Mouse (Mus musculus): ENCODE measurements around the gene Aldh1l1.
A peak's percentile ranks its signal among the peaks of the same experiment; 100 is the strongest.

Aldh1l1 gene

GRCm38 (mm10) chr6:90550161-90550912 lies 64.1 kb downstream of the Aldh1l1 start:
- DNase-seq (ENCODE audit: low spot score) = no peak

- no peak for DNase-seq (ENCODE audit: low spot score)
Measured at GRCm38 (mm10) chr6:90551251-90551650, 65.0 kb downstream of the Aldh1l1 start.

DNA sequence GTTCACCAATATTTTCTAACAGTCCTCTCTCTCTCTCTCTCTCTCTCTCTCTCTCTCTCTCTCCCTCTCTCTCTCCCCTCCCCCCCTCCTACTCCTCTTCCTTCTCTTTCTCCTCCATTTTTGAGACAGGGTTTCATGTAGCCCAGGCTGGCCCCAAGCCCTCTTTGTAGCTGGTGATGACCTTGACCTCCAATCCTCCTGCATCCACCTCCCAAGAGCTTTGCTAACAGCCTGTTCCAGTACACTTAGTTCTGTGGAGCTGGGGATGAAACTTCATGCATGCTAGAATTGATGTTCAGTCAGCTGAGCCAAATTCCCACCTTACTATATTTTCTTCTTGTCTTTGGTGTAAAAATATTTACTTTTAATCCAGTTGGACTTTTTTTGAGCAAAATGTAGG lies 67.0 kb downstream of the Aldh1l1 start:
- no peak for DNase-seq (ENCODE audit: low spot score)

DNA sequence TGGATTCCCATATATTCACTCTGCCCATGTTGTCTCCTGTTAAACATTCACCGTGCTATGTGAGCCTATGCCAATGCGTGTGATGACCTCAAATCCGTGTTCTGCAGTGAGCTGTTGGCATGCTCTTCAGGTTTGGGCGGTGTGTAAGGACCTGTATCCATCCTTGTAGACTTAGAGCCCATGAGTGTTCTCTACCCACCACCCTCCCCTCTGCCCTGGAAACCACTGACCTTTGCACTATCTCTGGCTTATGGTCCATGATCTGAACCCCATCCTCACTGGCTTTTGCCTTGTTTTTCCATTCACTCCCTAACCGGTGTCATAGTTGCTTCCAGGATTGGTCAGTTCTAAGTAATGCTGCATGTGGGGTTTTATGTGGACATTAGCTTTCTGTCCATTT lies 67.5 kb downstream of the Aldh1l1 start:
- no peak for DNase-seq (ENCODE audit: low spot score)

GRCm38 (mm10) chr6:90556534-90557058 lies 70.4 kb downstream of the Aldh1l1 start:
- no peak for DNase-seq (ENCODE audit: low spot score)

- no peak for DNase-seq (ENCODE audit: low spot score)
Measured at GRCm38 (mm10) chr6:90557077-90557476, 70.8 kb downstream of the Aldh1l1 start.

DNA sequence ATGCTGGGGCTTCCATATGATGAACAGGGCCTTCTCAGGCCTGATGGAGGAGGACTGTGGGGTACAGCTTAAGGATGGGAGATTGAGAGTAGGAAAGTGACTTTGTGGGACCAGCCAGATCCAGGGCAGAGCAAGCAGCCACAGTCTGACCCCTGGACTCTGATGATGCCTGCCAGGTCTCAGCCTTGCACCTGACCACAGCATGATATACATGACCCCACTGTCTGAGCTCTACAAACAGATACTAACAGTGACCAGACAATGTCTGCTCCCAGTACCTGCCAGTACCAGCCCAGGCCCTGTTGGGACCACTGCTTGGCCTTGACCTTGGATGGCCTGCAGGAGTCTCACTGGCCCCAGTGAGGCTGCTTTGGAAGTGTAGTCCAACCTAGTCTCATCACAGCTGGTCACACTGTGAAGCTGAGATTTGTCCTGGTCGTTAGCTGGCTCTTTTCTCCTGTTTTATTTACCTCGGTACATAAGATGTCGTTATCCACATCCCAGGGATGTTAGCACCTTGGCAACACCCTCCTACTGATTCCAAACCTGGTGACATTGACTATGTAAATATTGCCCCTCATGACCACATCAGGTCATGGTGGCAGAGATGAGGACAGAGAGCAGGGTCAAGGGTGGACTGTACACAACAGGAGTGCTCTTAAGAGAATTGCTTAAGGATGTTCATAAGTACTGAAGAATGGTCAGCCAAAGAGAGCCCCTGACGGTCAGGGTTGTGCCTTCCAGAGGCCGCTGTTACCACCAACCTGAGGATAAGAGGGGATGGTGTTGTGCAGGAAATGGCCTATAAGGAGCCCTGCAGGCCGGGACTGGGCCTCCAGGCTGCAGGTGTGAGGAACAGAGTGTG lies 71.8 kb downstream of the Aldh1l1 start:
- no peak for DNase-seq (ENCODE audit: low spot score)

- DNase-seq (ENCODE audit: low spot score) = no peak
Measured at GRCm38 (mm10) chr6:90560390-90561058, 74.3 kb downstream of the Aldh1l1 start.

DNA sequence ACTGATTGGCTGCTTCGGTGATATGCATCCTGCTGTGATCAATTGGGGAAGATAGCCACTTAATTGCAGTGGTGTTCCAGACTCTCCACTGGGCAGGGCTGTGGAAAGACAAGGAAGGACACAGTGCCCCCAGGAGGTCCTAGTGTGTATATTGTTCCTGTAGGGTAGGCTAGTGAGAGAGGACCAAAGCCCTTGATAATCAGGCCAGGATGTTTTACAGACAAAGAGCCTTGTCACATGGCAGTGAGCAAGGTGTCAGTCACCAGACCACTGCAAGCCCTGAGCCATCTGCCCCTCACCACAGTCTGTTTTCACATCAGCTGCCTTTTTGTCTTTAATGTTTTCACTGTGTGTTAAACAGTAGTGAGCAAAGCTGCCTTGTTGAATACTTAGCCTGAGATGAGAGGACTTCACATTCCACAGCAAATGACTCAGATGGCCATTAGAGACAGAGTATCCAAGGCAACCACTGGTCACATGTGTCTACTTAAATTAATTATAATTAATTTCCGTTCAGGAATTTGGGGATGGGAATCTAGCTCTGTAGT lies 75.1 kb downstream of the Aldh1l1 start:
- no peak for DNase-seq (ENCODE audit: low spot score)

DNA sequence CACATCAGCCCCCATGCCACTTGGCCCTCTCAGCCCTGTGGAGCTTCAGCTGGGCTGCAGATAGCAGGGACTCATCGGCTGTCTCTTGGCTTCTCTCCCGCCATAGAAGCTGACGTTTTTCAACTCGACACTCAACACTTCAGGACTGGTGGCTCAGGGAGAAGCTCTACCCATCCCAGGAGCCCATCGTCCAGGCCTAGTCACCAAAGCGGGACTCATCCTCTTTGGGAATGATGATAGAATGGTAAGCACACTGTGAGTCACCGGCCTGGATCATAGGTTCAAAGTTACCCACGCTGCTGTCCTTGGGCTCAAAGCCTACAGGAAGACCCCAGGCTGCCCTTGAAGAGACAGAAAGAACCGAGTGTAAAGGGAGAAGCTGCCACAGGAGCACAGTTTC lies 78.0 kb downstream of the Aldh1l1 start:
- DNase-seq (ENCODE audit: low spot score) = no peak

DNA sequence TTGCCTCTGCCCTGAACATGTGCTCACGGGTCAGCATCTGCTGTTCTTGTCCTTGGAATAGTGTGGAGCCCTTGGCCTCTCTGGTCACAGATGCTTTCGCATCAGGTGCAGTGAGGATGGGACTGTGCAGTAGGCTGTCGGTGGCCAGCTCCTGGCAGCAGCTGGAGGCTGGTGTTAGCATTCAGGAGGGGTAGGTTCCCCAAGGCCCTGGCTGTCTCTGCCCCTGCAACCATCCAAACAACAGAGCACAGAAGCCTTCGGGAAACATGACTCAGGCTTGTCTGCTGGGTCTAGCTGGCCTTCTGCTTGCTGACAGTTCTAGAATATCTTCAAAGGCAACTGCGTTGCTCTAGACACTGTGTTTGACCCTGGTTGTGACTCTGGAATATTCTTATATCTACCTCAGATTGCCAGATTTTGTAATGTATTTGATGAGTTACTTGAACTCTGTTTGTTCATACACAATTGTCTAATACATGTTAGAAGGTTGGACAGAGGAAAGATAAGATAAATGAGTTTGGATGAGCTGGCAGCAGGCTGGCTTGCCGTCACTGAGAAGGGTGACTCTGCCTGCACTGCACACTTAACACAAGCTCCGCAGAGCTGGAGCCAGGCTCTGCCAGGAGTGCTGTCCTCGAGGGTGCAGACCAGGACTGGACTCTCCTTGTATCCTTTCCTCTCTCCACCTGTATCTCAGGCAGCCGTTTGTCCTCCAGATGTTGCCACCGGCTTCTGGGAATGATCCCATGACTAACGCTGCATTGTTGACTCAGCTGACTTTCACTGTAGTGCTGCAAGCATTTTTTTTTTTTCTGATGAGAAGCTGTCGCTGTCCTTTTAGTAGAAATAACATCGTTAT lies 79.4 kb downstream of the Aldh1l1 start:
- no peak for DNase-seq (ENCODE audit: low spot score)

DNA sequence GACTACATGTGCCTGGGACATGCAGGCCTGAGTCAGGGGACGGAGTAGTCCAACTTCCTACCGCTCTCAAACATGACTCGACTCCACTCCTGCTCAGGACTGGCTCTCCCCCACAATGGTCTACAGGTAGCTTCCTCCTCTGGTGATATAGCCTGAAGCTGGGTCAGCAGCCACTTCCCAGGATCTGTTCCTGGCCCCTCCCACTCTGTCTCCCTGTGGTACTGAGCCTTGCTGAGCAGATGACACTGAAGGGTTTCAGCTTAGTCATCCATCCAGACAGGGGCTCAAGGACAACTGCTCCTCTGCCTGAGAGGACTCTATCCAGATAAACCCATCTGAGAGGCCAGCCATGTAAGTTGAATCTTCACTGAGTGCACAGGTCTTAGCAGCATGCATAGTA lies 81.3 kb downstream of the Aldh1l1 start:
- DNase-seq (ENCODE audit: low spot score) = no peak

GRCm38 (mm10) chr6:90567928-90568327 lies 81.7 kb downstream of the Aldh1l1 start:
- DNase-seq (ENCODE audit: low spot score) = no peak

GRCm38 (mm10) chr6:90568721-90569120 lies 82.5 kb downstream of the Aldh1l1 start:
- no peak for DNase-seq (ENCODE audit: low spot score)

GRCm38 (mm10) chr6:90569736-90570383 lies 83.6 kb downstream of the Aldh1l1 start:
- no peak for DNase-seq (ENCODE audit: low spot score)

GRCm38 (mm10) chr6:90570392-90570791 lies 84.2 kb downstream of the Aldh1l1 start:
- DNase-seq (ENCODE audit: low spot score) = no peak

- DNase-seq (ENCODE audit: low spot score) = peak; percentile 75
Measured at GRCm38 (mm10) chr6:90575261-90575715, 89.1 kb downstream of the Aldh1l1 start.

DNA sequence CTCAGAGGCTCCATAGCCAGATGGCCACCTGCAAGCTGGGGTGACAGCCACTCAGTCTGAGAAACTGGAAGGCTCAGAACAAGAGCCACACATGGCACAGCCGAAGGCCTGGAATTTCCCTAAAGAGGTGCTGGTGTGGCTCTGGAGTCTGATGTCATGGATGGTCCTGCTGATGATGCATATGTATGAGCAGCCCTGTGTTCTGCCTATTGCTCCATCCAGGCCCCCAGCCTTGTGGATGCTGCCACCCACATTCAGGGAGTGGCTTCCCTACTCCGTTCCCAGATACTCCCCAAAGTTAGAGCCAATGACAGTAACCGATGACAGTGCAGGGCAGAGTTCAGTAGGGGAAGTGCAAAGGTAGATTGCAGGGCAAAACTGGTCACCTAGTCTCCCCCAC lies 91.9 kb downstream of the Aldh1l1 start:
- DNase-seq (ENCODE audit: low spot score) = no peak

GRCm38 (mm10) chr6:90582331-90582730 lies 96.1 kb downstream of the Aldh1l1 start:
- no peak for DNase-seq (ENCODE audit: low spot score)

DNA sequence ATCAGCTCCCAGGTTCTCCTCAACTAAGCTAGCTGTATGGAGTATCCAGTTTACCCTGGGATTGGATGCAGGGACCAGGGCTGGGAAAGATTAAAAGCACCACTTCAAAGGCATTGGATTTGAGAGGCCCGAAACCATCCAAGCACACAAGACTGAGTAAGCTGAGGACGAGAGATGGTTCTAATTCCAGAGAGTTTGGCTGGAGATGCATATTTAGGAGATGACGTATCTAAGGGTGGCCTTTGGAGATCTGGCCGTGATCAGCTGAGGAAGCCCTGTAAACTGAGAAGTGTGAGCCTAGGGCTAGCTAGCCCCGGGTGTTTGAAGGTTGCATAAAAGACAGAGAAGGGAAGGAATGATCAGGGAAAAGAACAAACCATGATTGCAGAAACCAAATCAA lies 101.9 kb downstream of the Aldh1l1 start:
- no peak for DNase-seq (ENCODE audit: low spot score)

DNA sequence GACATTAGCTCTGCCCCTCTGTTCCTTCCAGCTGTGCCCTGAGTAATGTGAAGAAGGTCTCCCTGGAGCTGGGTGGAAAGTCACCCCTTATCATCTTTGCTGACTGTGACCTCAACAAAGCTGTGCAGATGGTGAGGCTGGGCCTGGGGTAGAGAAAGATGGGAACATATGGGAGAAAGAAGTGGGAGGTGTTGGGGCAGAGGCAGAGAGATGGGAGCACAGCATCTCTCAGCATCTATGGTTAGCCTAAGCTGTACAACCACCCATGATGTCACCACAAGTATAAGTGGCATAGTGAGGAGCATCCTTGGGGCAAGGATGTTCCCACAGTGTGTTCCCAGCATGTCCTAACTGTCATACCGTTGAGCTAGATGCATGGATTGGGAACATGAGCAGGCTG lies 104.5 kb downstream of the Aldh1l1 start:
- no peak for DNase-seq (ENCODE audit: low spot score)
